Mouse (Mus musculus) layer of hippocampus, postnatal 36 days (tissue): ENCODE measurements at regions not wholly inside any gene's neighbourhood (a gene's known extent, or its start where the extent isn't known, plus 50 kb on each side); places are given as distances from the start of the nearest gene placed in this dataset.

Experiments used
- DNase-seq, 2 experiments: peaks; one replicate each; pipeline ENCODE4 v3.0.0; 2022

DNA sequence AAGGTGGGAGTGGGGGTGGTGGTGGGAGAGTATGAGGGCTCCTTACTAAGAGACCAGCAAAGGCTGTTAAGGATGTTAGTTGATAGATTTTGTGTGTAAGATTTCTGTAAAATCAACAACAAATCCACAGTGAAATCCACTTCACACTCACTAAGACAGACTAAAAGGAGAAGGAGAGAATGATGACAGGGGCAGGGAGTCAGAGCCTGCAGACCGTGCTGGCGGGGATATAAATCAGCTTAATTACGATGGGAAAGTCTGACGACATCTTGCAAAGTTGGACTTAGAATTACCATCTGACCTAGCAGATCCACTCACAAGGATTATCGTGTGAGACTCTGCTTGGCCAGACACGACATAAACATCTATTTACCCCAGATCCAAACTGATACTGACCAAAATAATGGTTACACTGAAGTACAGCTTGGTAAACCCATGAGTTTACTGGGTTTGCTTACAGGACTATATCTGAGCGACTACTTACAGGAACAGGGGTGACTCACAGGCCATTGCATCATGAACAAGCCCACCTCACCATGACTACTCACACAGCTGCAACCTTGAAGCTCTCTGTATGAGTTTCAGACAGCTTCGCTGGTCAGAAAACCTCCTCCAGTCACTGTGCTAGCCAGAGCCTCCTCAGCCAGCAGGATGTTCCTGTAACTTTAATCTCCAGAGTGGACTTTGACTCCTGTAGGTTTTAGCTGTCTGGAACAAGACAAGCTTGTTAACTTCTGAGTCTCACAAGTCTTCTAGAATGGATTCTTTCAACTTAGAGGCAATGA, 50.5 kb upstream of the Ednra start:
- DNase-seq, result no peak

DNA sequence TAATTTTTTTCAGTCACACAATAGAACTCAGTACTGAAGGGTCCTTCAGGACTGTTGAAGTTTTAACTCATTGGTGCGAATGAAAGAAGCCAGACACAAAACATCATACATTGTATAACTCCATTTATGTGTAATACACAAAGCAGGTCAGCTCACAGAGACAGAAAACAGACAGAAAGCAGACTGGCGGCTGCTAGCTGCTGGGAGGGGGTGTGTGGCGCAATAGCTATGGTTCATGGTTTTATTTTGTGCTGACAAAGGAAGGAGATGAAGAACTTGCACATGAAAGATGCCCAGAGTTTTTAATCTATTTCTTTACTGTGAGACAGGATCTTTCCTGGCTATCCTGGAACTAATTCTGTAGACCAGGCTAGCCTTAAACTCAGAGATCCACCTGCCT, 51.3 kb upstream of the Ednra start:
- no peak for DNase-seq

DNA sequence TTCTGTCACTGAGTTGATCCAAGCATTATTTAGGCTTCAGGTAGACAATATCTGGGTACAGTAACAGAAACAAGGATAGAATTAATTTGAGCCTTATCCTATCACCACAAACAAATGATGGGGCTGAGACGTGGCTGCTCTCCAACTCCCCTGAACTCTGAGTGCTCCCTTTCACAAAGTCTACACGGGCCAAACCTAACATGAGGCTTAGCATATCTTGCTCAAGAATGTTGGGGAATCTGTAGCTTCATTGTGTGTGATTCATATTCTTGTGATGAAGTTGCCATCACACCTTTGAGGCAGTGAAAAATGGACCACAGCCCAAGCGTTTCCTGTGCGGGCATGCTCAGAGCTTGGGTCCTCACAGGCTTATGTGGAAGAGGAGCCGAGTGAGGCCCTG, 53.3 kb upstream of the Ednra start:
- no peak for DNase-seq

DNA sequence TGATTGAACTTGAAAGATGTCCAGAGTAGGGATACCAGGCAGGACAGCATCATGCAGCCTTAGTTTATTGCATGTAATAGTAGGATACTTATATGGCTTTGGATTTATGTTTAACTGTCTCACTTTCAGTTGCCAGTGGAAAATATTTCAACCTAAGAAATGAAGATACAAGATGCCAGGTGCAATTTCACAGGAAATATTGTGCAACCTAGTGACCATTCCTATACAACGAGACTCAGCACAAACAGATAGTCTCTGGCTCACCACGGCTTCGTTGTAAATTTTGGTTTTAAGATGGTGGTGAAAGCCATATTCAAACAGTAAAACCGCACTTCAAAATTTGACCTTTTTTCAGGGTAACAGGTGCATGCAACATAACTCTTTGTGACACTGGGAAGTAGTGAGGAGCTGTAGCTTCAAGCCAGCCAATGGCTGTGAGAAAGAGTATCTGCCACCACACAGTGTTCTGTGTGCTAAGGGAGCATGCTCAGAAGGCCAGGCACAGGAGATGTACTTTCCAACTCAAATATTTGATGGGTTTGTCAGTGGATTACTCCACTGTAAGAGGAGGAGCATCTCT, 61.5 kb upstream of the Ednra start:
- no peak for DNase-seq

DNA sequence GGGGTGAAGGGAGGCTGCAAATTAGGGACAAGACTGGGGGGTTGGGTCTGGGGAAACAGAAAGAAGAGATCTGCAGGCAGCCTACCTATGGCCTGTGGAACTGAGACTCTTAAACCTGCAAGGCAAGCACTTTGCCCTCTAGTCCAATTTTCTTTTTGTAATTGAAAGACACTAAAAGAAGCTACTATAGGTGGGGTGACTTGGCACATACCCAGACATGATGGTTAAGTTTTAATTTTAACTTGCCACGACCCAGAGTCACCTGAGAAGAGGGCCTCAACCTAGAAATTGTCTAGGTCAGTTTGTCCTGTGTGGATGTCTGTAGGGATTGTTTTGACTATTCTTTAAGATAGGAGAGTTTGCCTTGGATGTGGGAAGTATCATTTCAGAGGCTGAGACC, 70.6 kb upstream of the Ednra start:
- DNase-seq, result no peak

DNA sequence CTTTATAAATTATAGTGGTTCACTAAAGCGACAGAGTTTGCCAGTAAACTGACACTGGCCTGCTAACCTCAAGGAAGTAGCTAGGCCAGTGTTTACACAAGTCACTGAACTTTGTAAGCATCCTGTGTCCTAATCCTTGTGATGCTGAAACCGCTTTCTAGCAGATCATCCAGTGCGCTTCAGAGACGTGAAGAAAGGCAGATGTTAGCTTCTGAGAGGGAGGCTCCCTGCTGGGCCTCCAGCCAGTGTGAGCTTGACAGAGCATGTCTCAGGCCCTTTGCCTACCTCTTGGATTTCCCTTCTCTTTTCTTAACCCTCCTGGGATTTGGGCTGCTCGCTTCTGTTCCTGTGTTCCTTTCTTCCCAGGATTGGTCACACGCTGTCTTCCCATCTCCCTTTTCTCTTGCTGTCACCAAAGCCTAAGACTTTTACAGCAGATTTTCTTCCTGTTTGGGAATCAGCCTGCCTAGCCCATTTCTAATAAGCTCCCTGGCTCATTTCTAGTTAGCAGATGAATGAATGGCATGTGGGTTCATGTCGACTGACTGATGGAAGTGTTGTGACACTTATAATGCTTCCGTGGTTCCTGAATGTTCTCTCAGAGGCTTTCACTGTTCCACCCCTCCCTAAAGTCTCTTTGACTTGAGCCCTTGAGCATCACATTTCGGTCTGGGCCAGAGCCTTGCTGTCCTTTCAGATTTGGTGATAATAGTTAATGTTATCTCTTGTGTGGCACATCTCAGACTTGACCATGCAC, 79.1 kb upstream of the Ednra start:
- no peak for DNase-seq

DNA sequence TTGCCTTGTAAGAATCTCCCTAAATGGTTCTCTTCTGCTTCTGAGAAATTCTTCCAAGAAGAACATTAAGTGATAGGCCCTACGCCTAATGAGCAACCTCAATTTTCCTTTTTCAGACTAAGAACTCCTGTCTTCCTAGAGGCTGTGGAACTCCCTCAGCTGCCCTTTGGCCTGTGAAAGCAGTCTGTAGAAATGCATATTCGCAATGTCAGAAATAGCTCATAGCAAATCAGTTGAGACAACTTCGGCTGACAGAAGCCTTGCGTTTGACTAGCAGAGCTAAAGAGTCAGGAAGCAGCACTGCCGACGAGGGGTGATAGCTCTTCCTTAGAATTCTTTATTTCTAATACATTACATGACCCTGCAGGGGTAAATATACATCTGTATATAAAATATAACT, 80.3 kb upstream of the Ednra start:
- DNase-seq, result no peak

DNA sequence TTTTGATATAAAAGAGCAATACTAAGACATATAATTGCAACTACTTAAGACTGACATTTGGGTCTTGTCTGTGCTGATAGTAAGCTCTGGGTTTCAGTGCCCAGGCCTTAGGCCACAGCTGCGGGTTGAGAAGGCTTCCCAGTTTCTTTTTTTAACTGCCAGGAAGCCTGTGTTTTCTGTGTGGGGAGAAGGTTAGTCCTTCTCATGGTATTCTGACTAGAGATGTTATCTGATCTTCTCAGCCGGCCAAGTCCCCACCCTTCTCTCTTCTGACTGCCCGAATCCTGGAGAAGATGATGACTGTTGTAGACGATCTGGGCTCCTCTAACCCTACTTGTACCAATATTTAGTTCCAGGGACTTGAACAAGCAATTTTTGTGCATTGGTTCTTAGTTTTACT, 80.7 kb upstream of the Ednra start:
- DNase-seq, result no peak

DNA sequence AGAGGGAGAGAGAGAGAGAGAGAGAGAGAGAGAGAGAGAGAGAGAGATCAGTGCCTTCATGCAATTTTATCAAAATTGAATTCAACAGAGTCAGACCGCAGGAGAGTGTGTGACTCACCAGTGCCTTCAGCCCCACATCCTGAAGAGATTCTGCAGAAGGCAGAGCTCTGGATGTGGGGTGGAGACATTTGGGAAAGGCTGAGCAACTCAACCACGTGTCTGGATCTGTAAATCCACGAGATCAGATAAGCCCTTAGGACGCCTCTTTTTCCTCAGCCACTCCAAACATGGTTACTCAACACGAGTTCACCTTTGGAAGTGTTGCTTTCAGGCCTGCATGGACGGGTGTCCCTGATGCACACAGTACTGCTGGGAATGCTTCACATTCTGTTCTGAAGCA, 81.4 kb upstream of the Ednra start:
- DNase-seq, result no peak

DNA sequence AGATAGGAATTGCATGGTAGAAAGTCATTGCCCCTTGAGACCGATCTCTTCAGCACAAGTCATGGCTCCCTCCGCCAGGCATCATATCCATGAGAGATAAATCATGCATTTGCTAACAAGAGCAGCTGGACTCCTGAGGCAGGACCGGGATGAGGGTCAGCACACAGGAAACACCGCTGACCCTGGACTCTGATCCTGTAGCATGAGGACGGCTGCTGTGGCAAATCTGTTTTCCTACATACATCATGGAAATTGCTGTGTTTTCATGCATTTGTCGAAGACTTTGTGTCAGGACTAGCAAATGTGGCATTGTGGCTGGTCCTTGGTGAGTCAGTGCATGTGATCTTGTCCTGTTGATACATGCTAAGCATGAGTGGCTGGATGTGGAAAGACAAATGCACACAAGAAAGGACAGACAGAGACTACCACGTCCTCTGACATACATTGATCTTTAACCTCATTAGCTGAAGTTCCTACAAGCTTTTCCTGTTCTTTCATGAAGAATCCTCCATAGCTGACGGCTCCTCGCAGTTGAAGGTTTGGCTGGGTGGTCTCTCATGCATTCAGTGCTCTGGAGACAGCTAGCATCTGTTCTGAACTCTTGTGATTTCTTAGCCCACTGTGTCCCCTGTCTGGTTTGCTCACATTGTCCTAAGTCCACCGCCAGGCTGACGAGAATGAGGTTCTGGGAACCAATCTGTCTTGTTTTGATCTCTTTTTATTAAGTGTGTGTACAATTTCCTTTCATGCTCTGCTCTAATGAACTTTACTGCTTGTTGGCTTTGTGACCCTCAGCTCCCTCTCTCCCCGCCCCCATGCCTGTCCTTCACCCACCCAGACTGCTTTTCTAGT, 90.8 kb upstream of the Ednra start:
- DNase-seq, result no peak

DNA sequence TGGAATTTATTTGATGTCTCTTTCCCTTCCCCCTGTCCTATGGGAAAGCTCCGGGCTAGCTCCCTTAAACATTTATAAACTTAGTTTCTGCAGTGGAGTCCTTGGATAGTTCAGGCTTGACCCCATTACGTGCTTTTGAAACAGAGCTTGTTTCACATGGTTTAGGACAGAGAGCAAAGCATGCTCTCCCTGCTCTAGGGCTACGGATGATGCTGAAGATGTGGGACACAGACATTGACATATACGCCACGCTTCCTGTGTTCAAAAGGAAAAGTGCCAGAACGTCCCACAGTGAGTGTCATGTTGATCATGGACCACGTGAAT, 91.3 kb upstream of the Ednra start:
- no peak for DNase-seq

DNA sequence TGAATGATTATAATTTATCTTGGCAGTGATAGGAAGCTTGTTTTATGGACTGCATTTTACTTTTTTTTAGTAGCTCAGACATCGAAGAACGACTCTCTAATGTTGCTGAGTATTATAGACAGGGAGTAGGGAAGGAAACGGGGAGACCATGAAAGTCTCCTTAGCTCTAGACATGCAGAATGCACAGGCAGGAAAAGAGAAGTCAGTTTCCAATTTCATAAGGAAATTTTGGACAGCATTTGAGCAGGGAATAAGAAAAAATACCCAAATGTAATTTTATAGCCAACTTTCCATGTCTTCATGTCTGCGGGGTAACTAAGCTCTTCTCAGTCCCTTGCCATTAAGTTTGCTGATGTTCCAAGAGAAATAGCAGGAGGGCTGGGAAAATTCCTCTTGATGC, 92.0 kb upstream of the Ednra start:
- no peak for DNase-seq

DNA sequence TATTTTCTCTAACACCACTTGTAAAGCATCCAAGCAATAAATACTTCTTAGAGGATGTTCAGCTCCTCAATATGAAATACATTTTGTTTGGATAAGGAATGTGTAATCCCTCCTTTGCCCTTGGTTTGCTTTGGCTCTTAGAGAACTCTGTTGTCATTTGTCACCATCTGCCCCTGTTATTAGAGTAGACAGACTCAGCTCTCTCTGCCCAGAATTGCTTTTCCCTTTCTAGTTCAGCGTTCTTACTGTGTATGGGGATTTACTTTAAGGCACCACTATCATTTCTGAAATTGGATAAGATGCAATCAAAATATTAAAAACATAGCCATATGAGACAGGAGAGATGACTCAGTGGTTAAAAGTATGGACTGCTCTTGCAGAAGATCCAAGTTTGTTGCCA, 101.5 kb upstream of the Ednra start:
- no peak for DNase-seq

DNA sequence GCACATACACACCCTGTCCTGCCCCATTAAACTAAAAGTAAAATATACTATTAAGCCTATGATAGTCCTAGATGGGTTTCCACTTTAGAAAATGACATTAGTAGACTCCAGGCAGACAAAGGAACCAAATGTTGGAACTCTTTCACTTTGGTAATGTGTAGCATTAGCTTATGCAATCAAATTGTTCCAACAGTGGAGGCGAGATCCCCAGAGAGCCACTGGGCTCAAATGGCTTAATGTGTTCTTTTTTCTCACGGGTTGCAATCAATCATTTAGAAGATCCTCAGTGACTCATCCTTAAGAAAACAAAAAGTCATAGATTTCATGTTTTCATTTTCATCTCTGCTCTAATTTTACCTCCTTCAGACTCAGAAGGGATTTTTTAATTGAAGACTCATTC, 102.0 kb upstream of the Ednra start:
- no peak for DNase-seq

DNA sequence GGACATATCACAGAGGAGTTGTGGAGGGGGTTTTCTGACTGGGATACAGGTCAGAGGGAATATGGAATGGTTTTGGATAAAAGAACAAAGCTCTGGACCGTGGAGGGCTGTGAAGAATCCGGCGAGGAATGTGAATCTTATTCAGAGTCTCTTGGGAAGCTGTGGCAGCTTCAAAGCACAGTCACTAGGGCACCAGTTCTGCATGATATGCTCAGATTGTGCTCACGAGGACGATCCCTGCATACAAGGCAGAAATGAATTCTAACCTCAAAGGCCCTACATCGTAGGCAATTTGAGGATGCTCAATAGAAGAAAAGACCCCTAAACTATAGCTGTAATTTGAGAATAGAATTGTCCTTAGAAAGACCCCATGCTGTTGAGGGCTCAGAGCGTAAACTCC, 103.8 kb upstream of the Ednra start:
- no peak for DNase-seq

DNA sequence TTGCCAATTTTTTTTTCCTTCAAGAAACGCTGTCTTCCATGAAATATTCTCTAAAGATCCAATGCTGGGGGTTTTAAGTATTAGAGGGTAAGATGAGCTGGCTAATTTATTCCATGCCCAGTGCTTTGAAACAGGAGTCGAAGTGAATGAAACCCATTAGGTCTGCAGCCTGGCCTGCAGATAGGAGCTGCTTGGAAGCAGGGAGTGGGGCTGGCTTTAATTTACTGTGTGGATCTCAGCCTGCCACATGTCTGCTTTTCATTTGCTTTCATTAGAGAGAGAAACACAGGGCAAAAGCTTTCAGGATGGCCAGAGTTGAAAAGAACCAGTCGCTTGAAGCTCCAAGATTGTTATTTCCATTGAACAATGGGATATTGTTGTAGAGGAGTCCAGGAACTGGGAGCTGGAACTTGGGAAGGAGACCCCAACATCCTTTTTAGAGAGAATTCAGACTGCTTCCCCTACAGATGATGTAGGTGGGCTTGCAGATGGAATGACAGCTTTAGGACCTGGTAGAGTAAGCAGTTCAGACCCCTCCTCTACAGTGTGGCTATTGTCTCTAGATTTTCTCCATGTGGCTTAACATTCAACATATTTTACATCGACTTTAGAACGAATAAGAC, 105.0 kb upstream of the Ednra start:
- DNase-seq, result no peak

DNA sequence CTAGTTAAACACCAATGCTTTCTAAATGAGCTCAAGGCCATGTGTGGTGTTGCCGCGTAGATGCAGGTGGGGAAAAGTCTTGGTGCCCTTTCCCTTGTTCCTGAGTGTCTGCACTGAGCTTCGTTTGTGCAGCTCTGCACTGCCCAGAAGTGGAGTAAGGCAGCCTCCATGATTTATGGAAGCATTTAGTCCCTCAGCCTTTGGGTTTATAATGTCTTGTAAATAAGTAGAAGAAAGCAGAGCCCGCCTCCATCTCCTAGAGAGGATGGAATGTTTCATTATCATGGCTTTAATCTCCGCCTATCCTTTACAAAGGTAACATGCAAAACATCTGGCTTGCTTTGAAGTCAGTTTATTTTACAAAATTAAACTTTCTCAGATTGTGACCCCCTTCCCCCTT, 105.5 kb upstream of the Ednra start:
- no peak for DNase-seq

DNA sequence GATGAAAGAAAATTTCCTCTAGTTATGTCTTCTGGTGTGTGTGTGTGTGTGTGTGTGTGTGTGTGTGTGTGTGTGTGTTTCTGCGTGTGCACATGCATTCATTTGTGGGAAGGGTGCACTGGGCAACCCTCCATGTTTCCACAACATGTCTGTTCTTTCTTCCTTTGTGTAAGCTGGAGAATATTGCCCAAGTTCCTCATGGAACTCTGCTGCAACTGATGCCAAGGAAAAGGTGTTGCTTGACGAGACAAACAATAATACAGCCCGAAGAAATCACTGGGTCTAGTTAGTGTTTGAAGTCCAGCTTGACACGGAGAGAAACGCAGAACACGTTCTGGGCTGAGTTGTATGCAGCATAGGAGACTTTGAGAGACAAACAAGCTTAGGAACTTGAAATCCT, 110.0 kb upstream of the Ednra start:
- no peak for DNase-seq

DNA sequence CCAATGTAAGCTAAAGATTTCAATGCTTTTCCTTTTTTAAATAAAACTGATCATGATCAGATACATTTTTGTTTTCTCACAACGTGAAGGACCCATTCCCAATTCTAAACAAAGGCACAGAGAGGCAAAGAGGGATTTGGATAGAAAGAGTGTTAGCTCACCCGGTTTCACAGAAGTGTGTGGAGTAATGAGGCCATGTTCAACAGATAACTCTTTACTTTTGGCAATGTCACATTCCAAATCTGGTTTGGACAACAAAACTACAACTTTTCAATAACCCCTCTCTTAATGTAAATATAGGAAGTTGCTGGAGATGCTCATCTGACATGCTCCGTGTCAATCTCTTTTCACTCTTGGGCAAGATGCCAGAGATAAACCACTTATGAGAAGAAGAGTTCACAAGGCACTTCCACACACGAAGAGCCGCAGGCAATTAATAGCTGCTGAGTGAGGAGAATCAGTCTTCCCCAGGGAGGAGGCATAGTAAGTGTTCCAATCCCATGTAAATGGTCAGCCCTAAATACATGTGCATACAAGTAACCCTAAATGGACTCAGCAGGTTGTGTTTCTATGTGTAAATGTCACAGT, 112.7 kb upstream of the Ednra start:
- DNase-seq, result no peak

DNA sequence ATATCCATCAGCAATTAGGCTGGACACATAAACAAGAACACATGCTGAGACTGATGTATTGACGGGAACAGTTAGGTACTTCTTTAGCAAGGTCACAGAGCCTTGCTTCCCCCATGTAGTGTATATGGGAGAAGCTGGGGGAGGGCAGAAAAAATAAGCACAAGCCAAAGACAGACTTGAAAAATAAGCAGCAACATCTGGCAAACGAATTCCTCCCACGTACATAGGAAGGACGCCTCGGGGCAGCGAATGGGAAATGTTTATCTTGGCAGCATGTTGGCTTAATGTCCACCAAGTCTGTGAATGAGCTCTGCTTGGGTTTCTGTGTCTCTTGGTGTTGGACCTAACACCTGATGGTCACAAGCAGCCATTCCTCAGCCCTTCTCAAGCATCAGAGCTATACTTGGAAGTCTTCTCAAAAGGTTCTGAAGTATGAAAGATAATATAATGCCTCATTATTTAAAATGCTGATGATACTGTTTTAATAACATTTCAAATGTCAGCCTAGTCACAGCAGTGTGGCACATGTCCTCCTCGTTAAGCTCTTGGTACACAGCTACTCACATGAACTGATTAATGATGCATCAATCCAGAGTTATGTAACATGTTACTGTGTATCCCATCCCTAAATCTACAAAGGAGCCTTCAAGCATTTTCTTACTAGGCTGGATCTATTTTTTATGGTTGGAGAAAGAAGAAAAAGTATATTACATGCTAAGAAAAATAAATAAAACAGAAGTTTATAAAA, 118.3 kb upstream of the Ednra start:
- DNase-seq, result no peak

DNA sequence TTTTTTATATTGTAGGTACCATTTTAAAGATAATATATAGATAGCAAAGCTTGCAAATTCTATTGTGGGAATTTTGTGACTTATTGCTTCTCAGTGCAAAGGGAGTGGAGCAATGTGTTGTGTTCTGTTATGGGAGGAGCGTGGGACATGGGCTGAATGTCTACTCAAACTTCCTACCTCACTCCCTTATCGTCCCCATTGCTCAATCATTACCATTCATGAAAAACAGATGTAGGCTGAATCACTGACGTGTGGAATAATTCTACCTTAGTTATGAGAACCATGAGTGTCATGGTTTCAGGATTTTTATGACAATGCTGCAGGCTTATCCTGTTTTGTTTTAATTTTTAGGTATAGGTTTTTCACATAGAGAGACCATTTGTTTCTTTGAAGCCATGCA, 119.0 kb upstream of the Ednra start:
- no peak for DNase-seq

DNA sequence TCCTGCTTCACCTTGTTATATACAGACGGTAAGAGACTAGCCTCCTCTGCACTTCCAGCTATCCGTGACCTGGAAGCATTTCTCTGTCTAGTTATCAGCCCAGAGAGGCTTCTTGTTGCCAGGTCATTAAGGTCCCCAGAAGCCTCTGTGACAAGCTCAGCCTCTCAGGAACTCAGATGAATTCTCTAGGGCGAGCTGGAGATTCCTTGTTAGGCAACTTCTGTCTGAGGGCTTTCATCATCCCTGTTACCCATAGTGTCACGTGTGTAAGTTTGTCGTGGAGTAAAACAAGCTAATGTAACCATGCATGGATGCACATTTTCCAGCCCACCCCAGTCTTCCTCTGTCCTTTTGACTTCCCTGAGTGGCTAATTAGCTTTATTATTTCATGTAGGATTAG, 126.3 kb upstream of the Ednra start:
- DNase-seq, result no peak
